Mouse (Mus musculus) CH12.LX (cell line): ENCODE data around the gene Plcg2. TPM values are rescaled to one million over a fixed set of nuclear protein-coding genes. Genes with fewer than 3 reads are reported as not detected.

ENCODE experiments used
- DNase-seq: peaks from one replicate; pipeline ENCODE4 v3.0.0-alpha.2; 2013; ENCODE audit errors: extremely low read depth
- H3K27ac ChIP-seq: 2 replicates; pipeline ENCODE4 v1.5.1; 2012; ENCODE audit warnings: low read depth, mild to moderate bottlenecking, control low read depth, moderate library complexity; ENCODE audit not compliant: insufficient read depth
- H3K27me3 ChIP-seq: replicated peaks from 2 replicates; pipeline ENCODE3; 2012; ENCODE audit warnings: inconsistent platforms
- H3K36me3 ChIP-seq, 2 experiments: replicated peaks in 1 of 2; 2 replicates each; pipeline versions ENCODE3 to v1.6.1; 2012; ENCODE audit warnings: inconsistent platforms in 1 of 2, low read length in 1 of 2, mild to moderate bottlenecking in 1 of 2, mixed read lengths in 1 of 2, moderate library complexity in 1 of 2; ENCODE audit not compliant: control insufficient read depth in 1 of 2, insufficient read depth in 1 of 2
- H3K4me1 ChIP-seq, 2 experiments: 2 replicates each; pipeline ENCODE4 v1.6.1; 2012; ENCODE audit warnings: inconsistent platforms in 1 of 2, moderate library complexity in 1 of 2; ENCODE audit not compliant: insufficient read depth in 2 of 2, control insufficient read depth in 1 of 2
- H3K4me2 ChIP-seq: 2 replicates; pipeline ENCODE4 v1.6.1; 2012; ENCODE audit warnings: low read depth, mild to moderate bottlenecking, control low read depth; ENCODE audit not compliant: poor library complexity, insufficient read depth, severe bottlenecking
- H3K4me3 ChIP-seq, 3 experiments: fragments of 150-350 bp in 1 of 3; sonication (generic) in 1 of 3; replicated peaks in 1 of 3; 2 replicates each; pipeline versions ENCODE3 to v1.5.1; 2011 to 2012; ENCODE audit warnings: low read depth in 2 of 3, low read length in 2 of 3, mild to moderate bottlenecking in 2 of 3, moderate library complexity in 2 of 3, control low read depth in 1 of 3, improper control_type of control experiment in 1 of 3, inconsistent platforms in 1 of 3, mixed read lengths in 1 of 3; ENCODE audit not compliant: poor library complexity in 1 of 3
- H3K79me2 ChIP-seq: replicated peaks from 2 replicates; pipeline ENCODE4 v1.6.1; 2012; ENCODE audit warnings: mild to moderate bottlenecking, moderate library complexity; ENCODE audit not compliant: control insufficient read depth, poor library complexity, insufficient read depth, severe bottlenecking; ENCODE audit errors: extremely low read depth
- H3K9ac ChIP-seq: 2 replicates; pipeline ENCODE4 v1.6.1; 2012; ENCODE audit warnings: low read depth, mild to moderate bottlenecking, control low read depth, moderate library complexity; ENCODE audit not compliant: insufficient read depth
- H3K9me3 ChIP-seq: replicated peaks from 2 replicates; pipeline ENCODE3; 2012; ENCODE audit warnings: low read length, inconsistent platforms, mixed read lengths
- BHLHE40 ChIP-seq: IDR thresholded peaks from 2 replicates; pipeline ENCODE4 v1.6.1; 2011; ENCODE audit warnings: mild to moderate bottlenecking, low read depth, low read length, improper control_type of control experiment
- CHD1 ChIP-seq: IDR thresholded peaks from 2 replicates; pipeline ENCODE4 v1.6.1; 2012; ENCODE audit warnings: low read depth, low read length, improper control_type of control experiment, inconsistent platforms
- CTCF ChIP-seq, 2 experiments: IDR thresholded peaks in 1 of 2; conservative IDR thresholded peaks in 1 of 2; 2 replicates each; pipeline ENCODE4 v1.5.1; 2011 to 2012; ENCODE audit warnings: low read depth in 2 of 2, low read length in 2 of 2, improper control_type of control experiment in 1 of 2, inconsistent platforms in 1 of 2, mild to moderate bottlenecking in 1 of 2, moderate library complexity in 1 of 2
- EP300 ChIP-seq: IDR thresholded peaks from 2 replicates; pipeline ENCODE4 v1.6.1; 2011; ENCODE audit warnings: low read length, improper control_type of control experiment
- GABPA ChIP-seq: IDR thresholded peaks from 2 replicates; pipeline ENCODE4 v1.6.1; 2012; ENCODE audit warnings: low read depth, low read length, improper control_type of control experiment, inconsistent platforms; ENCODE audit not compliant: insufficient replicate concordance
- HCFC1 ChIP-seq: IDR thresholded peaks from 2 replicates; pipeline ENCODE4 v1.6.1; 2012; ENCODE audit warnings: low read depth, mild to moderate bottlenecking, inconsistent platforms, low read length, improper control_type of control experiment
- JUN ChIP-seq: IDR thresholded peaks from 2 replicates; pipeline ENCODE4 v1.6.1; 2011; ENCODE audit warnings: low read depth, mild to moderate bottlenecking, low read length, improper control_type of control experiment, moderate library complexity; ENCODE audit not compliant: insufficient read depth
- JUND ChIP-seq: conservative IDR thresholded peaks from 2 replicates; pipeline ENCODE4 v1.6.1; 2011; ENCODE audit warnings: low read depth, low read length, improper control_type of control experiment
- MAX ChIP-seq: IDR thresholded peaks from 2 replicates; pipeline ENCODE4 v1.6.1; 2011; ENCODE audit warnings: low read length, improper control_type of control experiment
- MEF2A ChIP-seq: IDR thresholded peaks from 2 replicates; pipeline ENCODE4 v1.6.1; 2014; ENCODE audit warnings: low read depth, mild to moderate bottlenecking, inconsistent platforms, low read length, improper control_type of control experiment, borderline replicate concordance
- MXI1 ChIP-seq: IDR thresholded peaks from 2 replicates; pipeline ENCODE4 v1.6.1; 2011; ENCODE audit warnings: mild to moderate bottlenecking, low read depth, low read length, improper control_type of control experiment
- MYC ChIP-seq: IDR thresholded peaks from 2 replicates; pipeline ENCODE4 v1.6.1; 2011; ENCODE audit warnings: low read depth, mild to moderate bottlenecking, improper control_type of control experiment, low read length
- NELFE ChIP-seq: IDR thresholded peaks from 2 replicates; pipeline ENCODE4 v1.6.1; 2011; ENCODE audit warnings: low read depth, low read length, improper control_type of control experiment
- POLR2A ChIP-seq: IDR thresholded peaks from 2 replicates; pipeline ENCODE4 v1.6.1; 2011; ENCODE audit warnings: low read depth, mild to moderate bottlenecking, improper control_type of control experiment, low read length
- RCOR1 ChIP-seq: conservative IDR thresholded peaks from 2 replicates; pipeline ENCODE4 v1.6.1; 2012; ENCODE audit warnings: low read depth, mild to moderate bottlenecking, inconsistent platforms, low read length, improper control_type of control experiment
- UBTF ChIP-seq: IDR thresholded peaks from 2 replicates; pipeline ENCODE4 v1.6.1; 2012; ENCODE audit warnings: low read depth, mild to moderate bottlenecking, inconsistent platforms, low read length, improper control_type of control experiment, moderate library complexity
- USF1 ChIP-seq: IDR thresholded peaks from 2 replicates; pipeline ENCODE4 v1.6.1; 2014; ENCODE audit warnings: low read depth, mild to moderate bottlenecking, inconsistent platforms, low read length, improper control_type of control experiment
- USF2 ChIP-seq: conservative IDR thresholded peaks from 2 replicates; pipeline ENCODE4 v1.6.1; 2011; ENCODE audit warnings: low read depth, low read length, improper control_type of control experiment
- ZMIZ1 ChIP-seq: IDR thresholded peaks from 2 replicates; pipeline ENCODE4 v1.6.1; 2012; ENCODE audit warnings: low read depth, mild to moderate bottlenecking, inconsistent platforms, low read length, improper control_type of control experiment
- ZNF384 ChIP-seq: IDR thresholded peaks from 2 replicates; pipeline ENCODE4 v1.6.1; 2012; ENCODE audit warnings: low read depth, low read length, improper control_type of control experiment, inconsistent platforms
- dilution Hi-C: fragments of 300-500 bp; cut with MboI; formaldehyde crosslinking; loops from 2 replicates; pipeline ENCODE4 v1.14.3; 2020; ENCODE audit warnings: low sequenced_read_pairs; ENCODE audit not compliant: extremely low pct_unique_long_range_greater_than_20kb, extremely low pct_ligation_motif_present
- in situ Hi-C: fragments of 300-500 bp; cut with MboI; formaldehyde crosslinking; loops from 3 replicates; pipeline ENCODE4 v1.14.3; 2019; ENCODE audit warnings: low sequenced_read_pairs, low pct_ligation_motif_present, low pct_unique_long_range_greater_than_20kb, mixed read lengths
- polyA plus RNA-seq: library from polyadenylated mRNA; unstranded; fragments of >175 nt; gene quantifications from 2 replicates; pipeline ENCODE4 v1.2.1, GENCODE M21; 2012; ENCODE audit warnings: low read depth; ENCODE audit not compliant: insufficient read length
- total RNA-seq, 2 experiments: library from RNA; depleted of rRNA; stranded (reverse); fragments of 300-350 nt in 1 of 2; fragments of >200 nt in 1 of 2; gene quantifications; 2 replicates each; pipeline ENCODE4 v1.2.3; 2012 to 2014

The Plcg2 gene
- total RNA-seq (2012; rRNA removed) (194 and 205 TPM in 2 replicates), total RNA-seq (2014; rRNA removed) (129 and 139 TPM in 2 replicates), polyA plus RNA-seq (177 and 196 TPM in 2 replicates)

- peaks cover 0 to 11% of the 10 kb centered on the region in 2 experiments for H3K36me3 ChIP-seq
- H3K27me3 ChIP-seq = no peaks in the 10 kb centered on the region
- H3K9me3 ChIP-seq = no peaks in the 10 kb centered on the region
- H3K27ac ChIP-seq = peak within 1 kb of the TSS; percentile 93
- dilution Hi-C loops = no loop called here
- H3K4me1 ChIP-seq = peaks cover 43 to 68% of the 10 kb centered on the region in 2 experiments
- TF ChIP-seq USF2 (peak; percentile 78), MXI1 (peak; percentile 81), RCOR1 (no peak), UBTF (peak; percentile 95), MAX (peak; percentile 90), ZNF384 (no peak), JUN (no peak), BHLHE40 (peak; percentile 87), EP300 (no peak), ZMIZ1 (peak; percentile 53), GABPA (no peak), USF1 (peak; percentile 93), POLR2A (peak; percentile 80), NELFE (peak; percentile 71), MEF2A (peak; percentile 10; the same call in 1 of the 2 replicates), JUND (no peak), CTCF (conservative IDR thresholded peaks at IDR 0.05 in 1 of 2, IDR thresholded peaks at IDR 0.05 in 1 of 2; ENCODE audit: low read depth in 2 of 2, low read length in 2 of 2) (no peak), MYC (no peak), CHD1 (no peak)
- H3K4me3 ChIP-seq = peak within 1 kb of the TSS; percentile 81 to 95 (median 95)
- peaks cover 40% of the 10 kb centered on the region for H3K79me2 ChIP-seq
- peak; percentile 71 for DNase-seq
- in situ Hi-C loops = loop anchor here (5.0 kb wide), 1 partner anchor 39 kb away; no protein-coding TSS in a partner anchor
- peak within 1 kb of the TSS; percentile 75 for H3K4me2 ChIP-seq
- peak within 1 kb of the TSS; percentile 86 for H3K9ac ChIP-seq
Measured at GRCm38 (mm10) chr8:117498179-117498914, at the start of gene Plcg2. Plcg2 (plus strand) TSS chr8:117498291.

- no peak for DNase-seq
- no peak overlapping the region for H3K4me2 ChIP-seq
- no peak overlapping the region for H3K27ac ChIP-seq
- H3K36me3 ChIP-seq = peaks cover 70 to 96% of the 10 kb centered on the region in 2 experiments
- H3K9me3 ChIP-seq = no peaks in the 10 kb centered on the region
- H3K4me3 ChIP-seq = no peak overlapping the region
- no peaks in the 10 kb centered on the region for H3K79me2 ChIP-seq
- H3K9ac ChIP-seq = no peak overlapping the region
- H3K27me3 ChIP-seq = no peaks in the 10 kb centered on the region
- TF ChIP-seq HCFC1 = no peak
- dilution Hi-C loops (no loop called here), in situ Hi-C loops (no loop called here)
- no peaks in the 10 kb centered on the region for H3K4me1 ChIP-seq
Measured at GRCm38 (mm10) chr8:117451072-117451471, 47.0 kb upstream of the Plcg2 start.
